Mouse (Mus musculus): ENCODE measurements around the gene Tmem33.
A peak's percentile ranks its signal among the peaks of the same experiment; 100 is the strongest.

The Tmem33 gene

DNA sequence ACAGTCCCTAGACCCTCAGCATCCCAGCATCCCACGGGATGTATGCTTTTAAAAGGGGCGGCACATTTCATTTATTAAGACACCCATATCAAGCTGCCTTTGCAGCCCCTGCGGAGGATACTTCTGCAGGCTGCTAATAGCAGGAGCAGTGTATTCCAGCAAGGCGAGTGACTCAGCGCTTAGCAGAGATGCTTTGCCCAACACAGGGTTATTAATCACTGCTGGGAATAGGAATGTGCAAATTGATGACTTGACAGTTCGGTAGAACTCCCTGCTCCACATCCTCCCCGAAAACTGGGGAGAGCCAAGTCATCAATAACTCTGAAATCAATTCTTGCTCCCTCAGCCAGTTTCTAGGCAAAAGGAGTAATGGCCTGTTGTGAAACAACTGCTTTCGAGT lies 4.7 kb upstream of the Tmem33 start:
- DNase-seq (ENCODE audit: low spot score in 2 of 2): no peak

DNA sequence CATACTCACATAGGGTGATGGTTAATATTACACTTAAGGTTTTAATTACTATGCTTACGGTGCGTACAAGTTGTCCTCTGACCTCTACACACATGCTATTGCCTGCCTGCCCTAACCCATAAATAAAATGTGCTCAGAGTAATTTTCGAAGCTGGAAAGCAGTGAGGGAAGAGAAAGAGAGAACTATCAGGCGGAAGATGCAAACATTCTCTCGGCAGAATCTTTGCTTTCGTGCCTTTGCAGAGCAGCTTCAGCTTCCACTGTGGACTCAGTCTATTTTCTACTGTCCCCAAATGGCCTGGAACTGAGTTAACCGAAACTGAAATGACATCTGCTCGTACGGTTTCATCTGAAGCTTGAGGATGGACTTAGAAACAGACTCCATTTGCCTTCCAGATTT lies 1.9 kb upstream of the Tmem33 start:
- DNase-seq (ENCODE audit: low spot score in 2 of 2): peak; percentile 40 to 67

DNA sequence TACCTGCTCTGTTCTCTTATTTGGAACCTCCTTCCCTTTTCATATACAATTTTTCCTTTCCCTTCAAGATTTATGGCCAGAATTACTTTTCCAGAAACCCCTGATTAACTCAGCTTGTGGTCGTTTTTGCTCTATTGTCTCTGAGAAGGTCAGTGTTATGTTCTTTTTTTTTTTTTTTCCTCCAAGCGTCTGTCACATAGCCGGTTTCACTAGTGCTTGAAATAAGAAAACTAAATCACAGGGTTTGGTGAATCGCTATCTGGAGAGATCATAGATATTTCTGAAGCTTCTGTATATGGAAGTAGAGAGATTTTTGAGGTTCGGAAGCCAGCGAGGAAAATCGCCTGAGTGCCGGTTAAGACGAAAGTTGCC lies 220 bp upstream of the Tmem33 start:
- DNase-seq (ENCODE audit: low spot score in 2 of 2): no peak

DNA sequence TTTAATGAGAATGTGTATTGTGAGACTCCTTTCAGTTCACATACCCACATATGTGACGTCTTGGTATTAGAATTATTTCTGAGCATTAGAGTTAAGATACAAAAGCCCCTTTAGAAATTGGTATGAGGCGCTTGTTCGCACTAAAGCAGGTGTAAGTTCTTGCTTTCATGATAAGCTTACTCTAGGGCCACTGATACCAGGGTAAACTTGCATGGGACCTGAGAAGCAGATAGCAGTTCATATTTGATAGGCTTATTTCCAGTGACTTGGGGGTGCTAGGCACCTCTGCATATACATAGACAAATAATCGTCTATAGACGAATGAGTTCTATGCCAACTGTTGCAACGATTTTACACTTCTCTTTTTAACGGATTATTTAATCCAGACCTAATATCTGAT lies 2.6 kb downstream of the Tmem33 start:
- no peak for DNase-seq (ENCODE audit: low spot score in 2 of 2)

DNA sequence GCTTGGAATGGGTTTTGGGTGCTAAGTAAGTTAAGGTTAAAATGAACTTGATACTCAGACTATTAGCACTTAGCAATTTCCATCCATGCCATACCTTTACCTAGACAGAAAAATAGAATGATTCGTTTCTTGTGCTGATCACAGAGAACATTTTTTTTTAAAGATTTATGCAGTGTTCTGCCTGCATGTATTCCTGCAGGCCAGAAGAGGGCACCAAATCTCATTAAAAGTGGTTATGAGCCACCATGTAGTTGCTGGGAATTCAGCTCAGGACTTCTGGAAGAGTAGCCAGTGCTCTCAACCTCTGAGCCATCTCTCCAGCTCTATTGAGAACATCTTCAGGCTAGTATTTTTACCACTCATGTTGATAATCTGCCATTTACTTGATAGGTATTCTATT lies 5.7 kb downstream of the Tmem33 start:
- DNase-seq (ENCODE audit: low spot score in 2 of 2): no peak

DNA sequence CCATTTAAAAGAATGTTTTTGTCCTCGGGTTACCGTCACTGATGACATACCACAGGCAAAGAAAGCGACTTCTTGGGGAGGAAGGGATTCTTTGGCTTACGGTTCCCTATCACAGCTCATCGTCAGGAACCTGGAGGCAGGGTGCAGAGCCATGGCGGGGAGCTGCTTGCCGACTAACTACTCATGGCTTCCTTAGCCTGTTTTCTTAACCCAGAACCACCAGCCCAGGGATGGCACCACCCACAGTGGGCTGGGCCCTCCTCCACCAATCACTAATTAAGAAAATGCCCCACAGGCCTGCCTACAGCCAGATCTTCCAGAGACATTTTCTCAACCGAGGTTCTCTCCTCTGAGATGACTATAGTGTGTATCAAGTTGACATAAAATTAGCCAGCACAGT lies 8.9 kb downstream of the Tmem33 start:
- no peak for DNase-seq (ENCODE audit: low spot score in 2 of 2)

DNA sequence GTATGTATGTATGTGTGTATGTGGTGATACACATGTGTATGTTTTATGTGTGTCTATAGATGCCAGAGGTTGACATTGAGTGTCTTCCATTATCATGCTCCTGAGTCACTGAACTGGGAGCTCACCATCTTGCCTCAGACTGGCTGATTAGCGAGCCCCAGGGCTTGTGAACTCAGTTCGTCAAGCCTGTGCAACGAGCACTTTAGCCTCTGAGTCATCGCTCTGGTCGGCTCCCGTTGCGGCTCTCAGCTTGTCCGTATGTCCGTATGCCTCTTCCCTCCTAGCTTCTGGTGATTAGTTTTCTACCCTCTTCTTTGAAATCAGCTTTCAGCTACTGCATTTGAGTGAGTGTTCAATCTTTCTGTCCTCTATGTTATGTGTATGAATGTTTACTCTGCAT lies 19.0 kb downstream of the Tmem33 start:
- DNase-seq (ENCODE audit: low spot score in 2 of 2): no peak

DNA sequence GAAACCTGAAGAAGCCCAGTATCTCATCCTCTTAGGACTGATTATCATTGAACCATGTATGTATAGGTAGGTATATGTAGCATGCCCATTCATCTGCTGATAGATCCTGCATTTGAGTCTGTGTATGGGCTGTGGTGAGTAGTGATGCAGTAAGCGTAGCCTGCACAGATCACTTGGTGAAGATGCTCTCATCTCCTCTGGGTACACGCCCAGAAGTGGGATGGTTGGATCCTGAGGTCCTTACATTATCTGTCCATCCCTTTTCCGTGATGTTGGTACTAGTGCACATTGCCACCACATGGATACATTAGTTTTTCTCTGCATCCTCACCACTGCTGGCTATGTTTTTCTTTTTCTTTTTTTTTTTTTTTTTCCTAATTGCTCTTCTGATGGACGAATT lies 19.5 kb downstream of the Tmem33 start:
- DNase-seq (ENCODE audit: low spot score in 2 of 2): no peak

DNA sequence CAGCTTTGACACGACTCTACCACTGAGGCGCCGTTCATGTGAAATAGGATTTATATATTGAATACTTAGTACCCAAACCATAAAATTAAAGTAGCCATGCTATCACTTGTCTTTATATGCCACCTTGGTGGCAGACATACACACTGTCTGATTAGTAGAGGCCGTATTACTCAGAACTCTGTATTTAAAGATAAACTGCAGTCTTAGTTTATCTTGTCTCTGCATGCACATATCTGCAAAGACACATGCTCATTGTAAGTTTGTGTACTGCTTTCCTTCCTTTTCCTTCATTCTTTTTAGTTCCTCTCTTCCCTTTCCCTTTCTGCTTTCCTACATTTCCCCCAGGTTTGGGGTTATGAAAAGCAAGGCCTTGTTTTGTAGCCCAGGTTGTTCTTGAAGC lies 20.0 kb downstream of the Tmem33 start:
- DNase-seq (ENCODE audit: low spot score in 2 of 2): no peak

DNA sequence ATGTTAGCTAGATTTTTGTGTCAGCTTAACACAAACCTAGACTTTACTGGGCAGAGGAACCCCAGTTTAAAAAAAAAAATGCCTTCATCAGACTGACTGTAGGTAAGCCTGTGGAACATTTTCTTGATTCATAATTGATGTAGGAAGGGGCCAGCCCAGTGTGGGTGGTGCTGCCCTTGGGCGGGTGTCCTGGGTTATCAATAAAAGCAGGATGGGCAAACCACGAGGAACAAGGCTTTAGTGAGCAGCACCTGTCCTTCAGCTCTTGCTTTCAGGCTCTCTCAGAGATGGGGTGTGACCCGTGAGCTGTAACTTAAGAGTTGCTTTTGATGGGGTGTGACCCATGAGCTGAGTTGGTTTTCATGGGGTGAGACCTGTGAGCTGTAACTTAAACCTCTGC lies 34.7 kb downstream of the Tmem33 start:
- no peak for DNase-seq (ENCODE audit: low spot score in 2 of 2)

DNA sequence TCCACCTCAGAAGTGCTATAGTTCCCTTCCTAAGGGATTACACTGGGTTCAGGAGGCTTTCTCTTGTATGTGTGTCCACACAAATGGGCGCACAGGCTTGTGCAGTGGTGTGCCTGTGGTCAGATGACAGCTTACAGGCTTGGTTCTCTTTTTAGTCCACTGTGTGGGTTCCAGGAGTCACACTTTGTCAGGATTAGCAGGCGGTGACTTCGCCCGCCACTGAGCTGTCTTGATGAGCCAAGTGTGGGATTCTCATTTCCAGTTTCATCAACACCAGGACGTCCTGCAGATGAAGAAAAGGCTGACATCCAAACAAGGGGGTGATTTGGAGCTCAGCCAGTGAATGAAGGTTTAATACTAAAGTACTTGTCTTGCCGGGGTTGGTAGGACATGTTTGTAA lies 35.3 kb downstream of the Tmem33 start:
- no peak for DNase-seq (ENCODE audit: low spot score in 2 of 2)

DNA sequence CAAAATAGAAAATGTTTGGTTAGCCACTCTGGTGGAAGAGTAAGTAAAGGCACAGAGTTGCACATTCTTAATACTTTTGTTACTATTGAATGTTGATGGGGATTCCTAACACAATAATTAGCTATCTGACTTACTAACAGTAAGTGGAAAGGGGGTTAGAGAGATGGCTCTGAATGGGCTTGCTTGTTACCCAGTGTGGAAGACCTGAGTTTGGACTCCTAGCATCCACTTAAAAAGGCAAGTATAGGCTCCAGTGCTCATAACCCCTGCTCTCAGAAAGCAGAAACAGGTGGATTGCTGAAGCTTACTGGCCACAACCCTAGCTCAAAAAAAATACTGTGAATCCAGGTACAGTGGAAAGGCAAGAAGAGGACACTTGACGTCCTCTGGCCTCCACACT lies 35.8 kb downstream of the Tmem33 start:
- DNase-seq (ENCODE audit: low spot score in 2 of 2): no peak

DNA sequence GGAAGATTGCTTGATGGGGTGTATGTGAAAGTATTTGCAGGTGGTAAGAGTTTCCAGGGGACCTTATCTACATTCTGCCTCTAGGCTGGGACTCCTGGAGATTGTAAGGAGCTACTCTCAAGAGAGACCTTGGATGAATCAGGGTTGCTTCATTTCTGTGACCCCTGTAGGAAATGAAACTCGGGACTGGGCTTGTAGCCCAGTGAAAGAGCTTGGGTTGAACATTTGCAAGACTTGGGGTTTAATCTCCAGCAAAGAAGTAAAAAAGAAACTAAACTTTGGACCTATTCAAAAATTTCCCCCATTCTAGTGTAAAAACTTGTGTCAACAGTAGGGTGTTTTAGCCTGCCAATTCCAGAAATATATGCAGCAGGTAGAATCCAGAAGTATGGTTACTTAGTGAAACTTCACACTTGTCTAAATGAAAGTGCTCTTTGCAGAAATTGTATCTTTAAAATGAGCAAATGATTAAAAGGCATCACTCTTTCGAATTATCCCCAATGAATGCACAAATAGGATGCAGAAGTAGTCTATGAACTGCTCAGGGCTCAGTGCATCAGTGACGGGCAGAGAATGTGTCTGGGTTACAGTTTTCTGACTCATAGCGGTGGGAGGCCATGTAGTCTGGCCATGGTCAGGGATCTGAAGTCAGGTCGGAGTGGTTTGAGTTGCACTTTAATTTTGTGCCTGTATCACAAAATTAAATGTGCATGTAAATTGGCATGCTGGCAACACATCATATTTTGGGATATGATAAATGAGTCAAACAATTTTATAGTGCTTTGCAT lies 36.9 kb downstream of the Tmem33 start:
- no peak for DNase-seq (ENCODE audit: low spot score in 2 of 2)

DNA sequence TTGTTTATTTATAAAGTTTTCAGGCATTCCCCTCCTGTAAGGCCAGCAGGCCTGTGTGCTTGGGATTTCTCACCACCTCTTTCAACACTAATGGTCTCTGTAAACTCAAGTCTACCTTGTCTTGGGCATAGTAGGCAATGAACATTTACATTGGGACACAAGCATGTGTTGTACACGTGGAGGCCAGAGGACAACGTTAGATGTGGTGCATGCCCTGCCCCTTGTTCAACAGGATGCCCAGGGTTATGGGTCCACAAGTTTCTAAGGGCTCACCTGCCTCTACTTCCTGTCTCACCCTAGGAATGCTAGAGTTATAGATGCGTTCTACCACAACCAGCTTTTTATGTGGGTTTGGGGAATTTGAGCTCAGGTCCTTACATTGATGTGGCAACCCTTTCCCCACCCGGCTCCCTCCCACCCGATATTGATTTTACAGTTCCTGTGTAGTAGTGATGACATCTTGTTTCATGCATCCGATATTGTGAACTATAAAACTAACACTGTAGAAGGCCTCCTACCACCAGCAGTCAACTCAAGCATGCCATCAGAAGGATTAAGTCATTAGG lies 39.6 kb downstream of the Tmem33 start:
- DNase-seq (ENCODE audit: low spot score in 2 of 2): no peak

DNA sequence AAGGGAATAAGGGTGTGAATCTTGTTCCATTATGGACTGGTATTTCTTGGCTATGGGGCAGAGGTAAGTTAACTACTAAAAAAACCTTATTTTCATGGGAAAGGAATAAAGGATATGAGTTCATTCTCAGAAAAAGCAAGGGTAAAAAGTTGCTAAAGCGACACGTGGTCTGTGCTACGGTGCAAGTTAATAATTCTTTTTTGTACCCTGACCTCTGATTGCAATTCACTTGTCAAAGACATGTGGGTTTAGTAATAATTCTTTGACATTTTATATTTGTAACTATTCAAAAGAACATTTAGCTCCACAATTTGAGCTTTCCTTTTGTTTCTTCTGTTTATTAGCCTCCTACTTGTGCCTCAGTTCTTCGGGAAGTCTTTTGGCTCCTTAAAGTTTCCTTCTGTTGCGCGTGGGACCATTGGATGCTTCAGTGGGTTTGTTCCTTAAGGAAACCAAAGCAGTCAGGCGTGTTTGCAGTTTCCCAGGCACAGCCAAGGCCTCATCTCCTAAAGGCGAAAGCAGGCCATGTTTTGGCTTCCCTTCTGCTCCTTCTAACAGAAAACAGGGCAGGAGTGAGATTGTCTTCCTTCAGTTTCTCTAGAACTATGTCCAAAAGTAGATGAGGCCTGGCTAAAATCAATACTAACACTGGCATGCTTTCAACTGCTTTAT lies 40.7 kb downstream of the Tmem33 start:
- DNase-seq (ENCODE audit: low spot score in 2 of 2): no peak

DNA sequence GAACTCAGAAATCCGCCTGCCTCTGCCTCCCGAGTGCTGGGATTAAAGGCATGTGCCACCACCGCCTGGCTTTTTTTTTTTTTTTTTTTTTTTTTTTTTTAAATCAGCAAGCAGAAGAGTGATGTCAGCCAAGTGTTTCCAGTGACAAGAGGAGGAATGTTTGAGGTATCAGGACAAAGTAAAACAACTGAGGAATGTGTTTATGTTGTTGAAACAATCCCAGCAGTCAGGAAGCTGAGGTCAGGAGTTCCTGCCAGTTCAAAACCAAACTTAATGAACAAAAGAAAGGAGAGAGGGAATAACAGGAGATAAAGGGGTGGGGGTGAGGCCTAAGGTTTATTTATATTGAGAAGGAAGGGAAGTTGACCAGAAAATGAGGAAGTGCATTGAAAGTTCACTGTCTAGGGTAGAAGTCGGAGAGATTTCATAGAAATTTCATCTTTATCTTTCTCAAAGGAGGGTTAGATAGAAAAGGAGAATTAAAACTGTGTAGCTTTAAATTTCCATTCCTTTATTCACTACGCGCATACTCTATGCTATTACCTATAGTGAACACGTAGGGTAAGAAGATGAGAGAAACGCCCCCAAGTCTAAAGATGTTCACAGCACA lies 41.5 kb downstream of the Tmem33 start:
- DNase-seq (ENCODE audit: low spot score in 2 of 2): no peak

DNA sequence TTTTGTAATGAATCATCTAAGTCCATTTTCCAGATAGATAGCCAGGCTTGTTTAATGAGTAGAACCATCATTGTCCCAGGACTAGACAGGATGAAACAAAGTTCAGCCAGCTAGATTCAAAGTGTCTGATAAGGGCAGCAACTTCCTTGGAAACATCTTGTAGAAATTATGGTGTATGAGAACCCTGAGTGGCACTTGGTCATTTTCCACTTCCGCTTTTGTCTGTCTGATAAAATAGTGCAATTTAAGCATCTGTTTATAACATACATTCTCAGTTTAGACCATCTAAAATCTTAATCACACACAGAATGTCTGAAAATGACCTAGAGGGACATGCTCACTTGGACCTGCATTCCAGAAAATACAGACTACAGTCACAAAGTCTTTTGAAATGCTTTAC lies 43.5 kb downstream of the Tmem33 start:
- peak in 1 of 2 experiments; percentile 2 for DNase-seq (ENCODE audit: low spot score in 2 of 2)

DNA sequence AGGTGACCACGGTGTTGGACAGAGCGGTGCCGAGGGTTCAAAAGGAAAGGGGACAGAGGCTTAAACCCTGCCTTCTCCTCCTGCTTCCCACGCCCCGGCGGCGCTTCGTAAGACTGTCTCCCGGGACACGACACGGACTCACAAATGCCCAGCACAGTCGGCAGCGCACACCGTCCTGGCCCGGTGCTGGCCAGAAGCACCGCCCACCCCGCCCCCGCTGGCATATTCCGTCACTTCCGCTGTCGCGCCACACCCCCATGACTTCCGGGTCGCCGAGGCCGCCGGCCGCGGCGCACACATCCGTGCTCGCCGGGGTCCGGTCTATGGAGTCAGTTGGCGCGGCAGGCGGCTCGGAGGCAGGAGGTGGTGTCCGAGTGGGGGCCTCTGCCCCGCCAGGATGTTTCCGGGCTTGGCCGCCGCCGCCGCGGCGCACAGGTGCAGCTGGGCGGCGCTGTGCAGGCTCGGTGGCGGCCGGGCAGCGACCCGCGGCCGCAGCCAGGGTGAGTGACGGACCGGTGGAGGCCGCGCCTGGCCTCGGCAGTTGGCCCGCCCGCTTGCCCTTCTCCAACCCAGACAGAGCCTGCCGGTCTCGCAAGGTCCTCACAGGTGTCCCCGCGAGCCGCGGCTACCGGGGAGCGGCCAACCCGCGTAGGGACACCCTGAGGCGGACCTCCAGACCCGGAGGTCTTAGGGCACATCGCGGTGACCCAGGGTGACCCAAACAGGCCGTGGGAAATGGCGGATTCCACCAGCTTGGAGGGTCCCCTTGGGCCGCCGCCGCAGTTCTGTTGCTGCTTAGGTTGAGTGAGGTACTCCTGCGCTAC lies 46.5 kb downstream of the Tmem33 start, which contains the start of gene Slc30a9:
Gene Slc30a9, plus strand, starts transcription at position 258 of the 824 bp plus-strand sequence.
- DNase-seq (ENCODE audit: low spot score in 2 of 2): peak; percentile 93 to 95

DNA sequence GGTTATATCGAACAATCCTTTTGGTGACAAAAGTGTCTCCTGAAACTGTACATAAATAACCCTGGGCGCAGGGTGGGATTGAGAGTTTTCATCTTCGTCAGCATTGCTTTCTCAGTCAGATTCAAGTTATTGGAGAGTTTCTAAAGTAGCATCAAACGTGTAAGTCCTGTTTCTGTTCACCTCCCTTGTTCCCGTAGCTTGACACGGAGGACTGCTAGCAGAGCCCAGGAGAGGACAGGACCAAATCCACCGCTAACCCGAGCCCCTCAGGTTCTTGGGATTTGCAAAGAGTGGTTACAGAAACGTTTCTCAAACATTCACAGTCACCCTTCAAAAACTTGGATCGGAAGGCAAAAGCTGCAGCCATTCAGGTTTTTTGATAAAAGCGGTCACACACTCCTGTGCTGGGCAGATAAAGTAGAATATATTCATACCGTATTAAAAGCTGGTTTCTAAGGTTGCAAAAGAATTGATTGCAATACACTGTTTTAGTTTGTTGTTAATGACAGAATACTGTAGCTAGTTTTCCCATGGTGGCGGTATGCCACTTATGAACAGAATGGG lies 47.4 kb downstream of the Tmem33 start:
- peak in 1 of 2 experiments; percentile 22 for DNase-seq (ENCODE audit: low spot score in 2 of 2)

DNA sequence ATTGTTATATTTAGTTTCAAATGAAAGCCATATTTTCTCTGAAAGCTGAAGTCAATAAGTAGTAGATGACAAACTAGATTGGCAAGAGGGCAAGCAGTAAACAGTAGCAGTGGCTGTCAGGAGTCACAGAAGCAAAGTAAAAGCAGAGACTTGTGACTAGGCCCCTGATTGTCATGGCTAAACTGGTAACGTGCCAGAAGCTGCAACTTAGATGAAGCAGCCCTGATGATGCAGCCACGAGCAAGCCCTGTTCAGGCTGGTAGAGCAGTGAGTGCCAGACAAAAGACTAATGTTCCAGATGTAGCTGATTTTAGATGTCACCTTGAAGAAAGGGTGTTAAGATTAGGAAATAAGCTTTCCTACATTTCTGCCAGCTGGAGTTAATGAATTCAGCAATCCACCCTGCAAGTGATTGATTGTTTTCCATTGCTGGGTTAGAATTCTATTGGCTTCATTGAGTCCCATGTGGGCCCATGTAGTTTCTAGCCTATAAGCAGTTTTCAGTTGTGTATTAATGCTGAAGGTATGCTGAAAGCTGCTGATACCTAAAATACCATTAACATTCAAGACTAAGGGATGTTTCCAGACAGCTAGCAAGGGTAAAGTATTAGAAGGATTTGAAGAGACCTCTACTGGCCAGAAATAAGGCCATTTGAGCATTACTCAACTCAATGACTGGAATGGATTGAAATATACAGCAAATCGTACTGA lies 51.6 kb downstream of the Tmem33 start:
- DNase-seq (ENCODE audit: low spot score in 2 of 2): no peak

DNA sequence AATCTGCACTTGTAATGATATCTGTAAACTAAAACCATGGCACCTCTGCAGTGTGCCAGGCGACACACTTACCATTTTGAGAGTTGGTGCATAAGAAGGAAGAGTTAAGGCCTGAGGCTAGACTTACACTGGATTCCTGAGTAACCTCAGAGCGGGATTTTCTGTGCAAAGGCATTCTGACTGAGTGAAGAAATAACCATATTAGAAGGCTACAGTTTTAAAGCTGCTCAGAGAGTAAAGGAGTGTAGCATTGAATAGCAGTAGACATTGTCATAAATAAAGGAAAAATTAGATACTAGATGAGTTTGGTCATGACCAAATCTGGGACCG lies 52.1 kb downstream of the Tmem33 start:
- no peak for DNase-seq (ENCODE audit: low spot score in 2 of 2)

All from right cerebral cortex, postnatal 10 days (tissue).